Mouse (Mus musculus): Measurements from ENCODE around the gene 2310007B03Rik. TPM values are rescaled to one million over a fixed set of nuclear protein-coding genes. Genes with fewer than 3 reads are reported as not detected.

The 2310007B03Rik gene
- polyA plus RNA-seq, 1 experiment from 2014 or later: 27.6 TPM

- H3K9ac ChIP-seq: no peak overlapping the region
- no peak overlapping the region for H3K4me2 ChIP-seq
- no peak for ATAC-seq (ENCODE audit: insufficient number of reproducible peaks, low FRiP score, low TSS enrichment, low read depth)
- H3K4me1 ChIP-seq: 0 out of 2 replicates have a peak, but pooled peaks cover 3% of the 10 kb centered on the region
- H3K9me3 ChIP-seq: no peaks in the 10 kb centered on the region
- no peaks in the 10 kb centered on the region for H3K36me3 ChIP-seq
- H3K4me3 ChIP-seq: no peak overlapping the region
- H3K27me3 ChIP-seq: no peaks in the 10 kb centered on the region
- H3K27ac ChIP-seq: no peak overlapping the region
- 64% methylated on average over 4 of the region's 4 CpGs for WGBS
These were observed 3.2 kb downstream of the 2310007B03Rik start for GRCm38 (mm10) chr1:93157566-93157965.

- Histone ChIP-seq H3K4me3 (no peak overlapping the region), H3K36me3 (no peaks in the 10 kb centered on the region), H3K9me3 (no peaks in the 10 kb centered on the region), H3K4me1 (no peaks in the 10 kb centered on the region), H3K4me2 (no peak overlapping the region), H3K27ac (no peak overlapping the region), H3K27me3 (no peaks in the 10 kb centered on the region), H3K9ac (no peak overlapping the region)
- 66% methylated on average over 2 of the region's 2 CpGs for WGBS
- no peak for ATAC-seq (ENCODE audit: insufficient number of reproducible peaks, low FRiP score, low TSS enrichment, low read depth)
These were observed 9.7 kb downstream of the 2310007B03Rik start for GRCm38 (mm10) chr1:93150907-93151661.

GRCm38 (mm10) chr1:93144176-93144575 is 16.6 kb downstream of the 2310007B03Rik start:
- WGBS: 73% methylated on average over 9 of the region's 9 CpGs
- no peaks in the 10 kb centered on the region for H3K27me3 ChIP-seq
- H3K4me1 ChIP-seq: no peaks in the 10 kb centered on the region
- H3K9ac ChIP-seq: no peak overlapping the region
- H3K4me3 ChIP-seq: no peak overlapping the region
- ATAC-seq (ENCODE audit: insufficient number of reproducible peaks, low FRiP score, low TSS enrichment, low read depth): no peak
- no peak overlapping the region for H3K4me2 ChIP-seq
- no peaks in the 10 kb centered on the region for H3K36me3 ChIP-seq
- no peak overlapping the region for H3K27ac ChIP-seq
- H3K9me3 ChIP-seq: no peaks in the 10 kb centered on the region

- H3K9ac ChIP-seq: no peak overlapping the region
- no peak overlapping the region for H3K27ac ChIP-seq
- no peaks in the 10 kb centered on the region for H3K27me3 ChIP-seq
- H3K9me3 ChIP-seq: no peaks in the 10 kb centered on the region
- H3K4me3 ChIP-seq: no peak overlapping the region
- WGBS: 87% methylated on average over 1 of the region's 1 CpGs
- no peak overlapping the region for H3K4me2 ChIP-seq
- ATAC-seq (ENCODE audit: insufficient number of reproducible peaks, low FRiP score, low TSS enrichment, low read depth): no peak
- H3K36me3 ChIP-seq: no peaks in the 10 kb centered on the region
- H3K4me1 ChIP-seq: no peaks in the 10 kb centered on the region
These were observed 17.9 kb downstream of the 2310007B03Rik start for GRCm38 (mm10) chr1:93142871-93143270.

- no peaks in the 10 kb centered on the region for H3K4me1 ChIP-seq
- H3K27me3 ChIP-seq: no peaks in the 10 kb centered on the region
- no peak overlapping the region for H3K4me2 ChIP-seq
- H3K9ac ChIP-seq: no peak overlapping the region
- WGBS: 77% methylated on average over 7 of the region's 7 CpGs
- no peak overlapping the region for H3K27ac ChIP-seq
- H3K9me3 ChIP-seq: no peaks in the 10 kb centered on the region
- ATAC-seq (ENCODE audit: insufficient number of reproducible peaks, low FRiP score, low TSS enrichment, low read depth): no peak
- no peak overlapping the region for H3K4me3 ChIP-seq
- H3K36me3 ChIP-seq: no peaks in the 10 kb centered on the region
These were observed 21.0 kb downstream of the 2310007B03Rik start for GRCm38 (mm10) chr1:93139713-93140112.

GRCm38 (mm10) chr1:93138534-93138933 is 22.2 kb downstream of the 2310007B03Rik start:
- WGBS: 71% methylated on average over 6 of the region's 6 CpGs
- no peaks in the 10 kb centered on the region for H3K36me3 ChIP-seq
- no peak for ATAC-seq (ENCODE audit: insufficient number of reproducible peaks, low FRiP score, low TSS enrichment, low read depth)

GRCm38 (mm10) chr1:93135036-93135526 is 25.7 kb downstream of the 2310007B03Rik start, which contains the start of gene Agxt:
TSS of gene Agxt (plus strand) at chr1:93135240.
- H3K4me3 ChIP-seq: no peak within 1 kb of the TSS
- WGBS: 86% methylated on average over 12 of the region's 12 CpGs
- H3K4me1 ChIP-seq: no peaks in the 10 kb centered on the region
- no peak for ATAC-seq (ENCODE audit: insufficient number of reproducible peaks, low FRiP score, low TSS enrichment, low read depth)
- H3K9ac ChIP-seq: no peak within 1 kb of the TSS
- H3K27me3 ChIP-seq: no peaks in the 10 kb centered on the region
- no peaks in the 10 kb centered on the region for H3K9me3 ChIP-seq
- H3K4me2 ChIP-seq: no peak within 1 kb of the TSS
- H3K27ac ChIP-seq: no peak within 1 kb of the TSS
- H3K36me3 ChIP-seq: no peaks in the 10 kb centered on the region

More at GRCm38 (mm10) chr1:93138534-93138933, 22.2 kb downstream of the 2310007B03Rik start:
- no peaks in the 10 kb centered on the region for H3K27me3 ChIP-seq
- H3K4me3 ChIP-seq: no peak overlapping the region
- no peaks in the 10 kb centered on the region for H3K4me1 ChIP-seq
- H3K27ac ChIP-seq: no peak overlapping the region
- H3K9ac ChIP-seq: no peak overlapping the region
- H3K4me2 ChIP-seq: no peak overlapping the region
- H3K9me3 ChIP-seq: no peaks in the 10 kb centered on the region

GRCm38 (mm10) chr1:93132676-93133075 is 28.1 kb downstream of the 2310007B03Rik start:
- ATAC-seq (ENCODE audit: insufficient number of reproducible peaks, low FRiP score, low TSS enrichment, low read depth): no peak
- H3K9ac ChIP-seq: no peak overlapping the region
- H3K27me3 ChIP-seq: no peaks in the 10 kb centered on the region
- WGBS: 66% methylated on average over 8 of the region's 8 CpGs
- H3K4me2 ChIP-seq: no peak overlapping the region
- no peaks in the 10 kb centered on the region for H3K36me3 ChIP-seq
- no peaks in the 10 kb centered on the region for H3K9me3 ChIP-seq
- no peak overlapping the region for H3K27ac ChIP-seq
- peaks cover 6% of the 10 kb centered on the region; the same call in 1 of the 2 replicates for H3K4me1 ChIP-seq
- no peak overlapping the region for H3K4me3 ChIP-seq

GRCm38 (mm10) chr1:93130242-93130983 is 30.3 kb downstream of the 2310007B03Rik start:
- Histone ChIP-seq H3K27ac (no peak overlapping the region), H3K9me3 (no peaks in the 10 kb centered on the region), H3K36me3 (no peaks in the 10 kb centered on the region), H3K4me1 (peaks cover 6% of the 10 kb centered on the region; the same call in 1 of the 2 replicates), H3K4me2 (no peak overlapping the region), H3K9ac (no peak overlapping the region), H3K4me3 (no peak overlapping the region), H3K27me3 (no peaks in the 10 kb centered on the region)
- ATAC-seq (ENCODE audit: insufficient number of reproducible peaks, low FRiP score, low TSS enrichment, low read depth): no peak
- 53% methylated on average over 10 of the region's 10 CpGs for WGBS

- 14% methylated on average over 6 of the region's 6 CpGs for WGBS
- ATAC-seq (ENCODE audit: insufficient number of reproducible peaks, low FRiP score, low TSS enrichment, low read depth): no peak
These were observed 31.9 kb downstream of the 2310007B03Rik start for GRCm38 (mm10) chr1:93128710-93129349.

GRCm38 (mm10) chr1:93128209-93128608 is 32.5 kb downstream of the 2310007B03Rik start:
- no peak overlapping the region for H3K4me3 ChIP-seq
- H3K9ac ChIP-seq: no peak overlapping the region
- peaks cover 22% of the 10 kb centered on the region; the same call in 1 of the 2 replicates for H3K4me1 ChIP-seq
- H3K4me2 ChIP-seq: no peak overlapping the region
- no peaks in the 10 kb centered on the region for H3K36me3 ChIP-seq
- ATAC-seq (ENCODE audit: insufficient number of reproducible peaks, low FRiP score, low TSS enrichment, low read depth): no peak
- no peaks in the 10 kb centered on the region for H3K27me3 ChIP-seq
- H3K27ac ChIP-seq: no peak overlapping the region
- WGBS: 73% methylated on average over 8 of the region's 8 CpGs
- no peaks in the 10 kb centered on the region for H3K9me3 ChIP-seq

More at GRCm38 (mm10) chr1:93128710-93129349, 31.9 kb downstream of the 2310007B03Rik start:
- Histone ChIP-seq H3K4me1 (peaks cover 17% of the 10 kb centered on the region; the same call in 1 of the 2 replicates), H3K27ac (no peak overlapping the region), H3K4me3 (no peak overlapping the region), H3K27me3 (no peaks in the 10 kb centered on the region), H3K4me2 (no peak overlapping the region), H3K36me3 (no peaks in the 10 kb centered on the region), H3K9ac (no peak overlapping the region), H3K9me3 (no peaks in the 10 kb centered on the region)

Data from limb, embryonic 15.5 days (tissue).